Mouse (Mus musculus) 3T3-L1 (cell line): ENCODE measurements around the gene Cacng5.

Source experiments
- DNase-seq: peaks from one replicate; pipeline ENCODE4 v3.0.0-alpha.2; 2015; ENCODE audit warnings: low read depth, low spot score

The Cacng5 gene

GRCm38 (mm10) chr11:107914634-107915226 lies at the start of gene Cacng5:
Gene Cacng5 (minus strand): TSS chr11:107915055.
- DNase-seq, result no peak

- no peak for DNase-seq
Observed at GRCm38 (mm10) chr11:107957566-107958350, 42.9 kb upstream of the Cacng5 start.

GRCm38 (mm10) chr11:107955191-107956062 lies 40.6 kb upstream of the Cacng5 start:
- DNase-seq, result no peak

DNA sequence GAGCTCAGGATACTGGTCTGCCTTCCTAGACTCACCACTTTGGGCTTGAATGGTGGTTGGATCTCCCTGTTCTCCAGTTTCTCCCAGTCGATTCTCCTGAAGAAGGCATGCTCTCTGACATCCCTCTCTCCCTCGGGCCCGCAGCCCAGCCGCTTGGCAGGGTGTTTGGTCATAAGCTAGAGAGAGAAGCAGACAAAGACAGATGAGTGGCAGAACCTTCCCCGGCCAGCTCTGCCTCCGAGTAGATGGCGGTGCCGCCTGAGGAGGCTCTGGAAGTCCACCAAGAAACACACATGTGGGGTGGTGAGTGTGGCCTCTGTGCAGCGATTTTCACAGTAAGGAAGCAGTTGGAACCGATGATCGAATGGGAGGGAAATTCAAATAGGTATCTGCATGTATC lies 36.6 kb upstream of the Cacng5 start:
- no peak for DNase-seq

DNA sequence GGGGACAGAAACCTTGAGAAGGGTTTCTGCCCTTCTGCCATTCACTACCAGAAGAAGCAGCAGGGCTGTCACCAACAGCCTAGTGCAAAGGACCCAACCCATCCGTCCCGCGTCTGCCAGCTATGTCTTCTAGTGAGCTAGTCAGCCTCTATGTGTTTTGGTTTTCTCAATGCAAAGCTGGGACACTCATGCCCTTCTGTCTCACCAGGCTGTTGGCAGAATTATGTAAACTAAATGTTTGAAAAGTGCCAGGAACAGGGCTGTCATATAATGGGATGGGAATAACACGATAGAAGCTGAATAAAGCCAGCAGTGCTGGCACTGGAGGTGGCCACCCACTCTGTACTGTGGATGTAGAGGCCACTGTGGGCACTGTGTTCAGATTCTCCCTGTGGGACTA lies 35.8 kb upstream of the Cacng5 start:
- DNase-seq, result no peak

- no peak for DNase-seq
Observed at GRCm38 (mm10) chr11:107950211-107950610, 35.4 kb upstream of the Cacng5 start.

- no peak for DNase-seq
Observed at GRCm38 (mm10) chr11:107947951-107948350, 33.1 kb upstream of the Cacng5 start.

- no peak for DNase-seq
Observed at GRCm38 (mm10) chr11:107946823-107947222, 32.0 kb upstream of the Cacng5 start.

- DNase-seq, result no peak
Observed at GRCm38 (mm10) chr11:107936929-107937328, 22.1 kb upstream of the Cacng5 start.

- DNase-seq, result no peak
Observed at GRCm38 (mm10) chr11:107931721-107932120, 16.9 kb upstream of the Cacng5 start.

DNA sequence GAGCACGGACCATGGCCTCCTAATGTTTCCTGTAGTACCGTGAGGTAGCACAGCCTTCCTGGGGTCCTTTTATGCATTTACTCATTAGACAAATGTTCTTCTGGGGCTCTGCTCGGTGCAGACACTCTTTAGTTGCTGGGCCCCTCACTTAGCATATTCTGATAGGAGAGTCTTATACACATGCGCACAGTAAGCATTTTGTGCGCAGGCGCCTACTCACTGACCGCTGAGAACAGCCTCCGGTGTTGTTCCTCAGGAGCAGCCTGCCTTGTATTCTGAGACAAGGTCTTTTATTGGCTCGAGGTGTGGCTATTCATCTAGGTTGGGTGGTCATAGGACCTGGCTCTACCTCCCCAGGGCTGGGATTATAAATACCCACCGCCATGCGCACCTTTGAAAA lies 16.4 kb upstream of the Cacng5 start:
- no peak for DNase-seq

- DNase-seq, result no peak
Observed at GRCm38 (mm10) chr11:107929712-107930111, 14.9 kb upstream of the Cacng5 start.

GRCm38 (mm10) chr11:107919852-107920508 lies 5.1 kb upstream of the Cacng5 start:
- peak; percentile 26 for DNase-seq

- no peak for DNase-seq
Observed at GRCm38 (mm10) chr11:107917721-107918235, 2.9 kb upstream of the Cacng5 start.

DNA sequence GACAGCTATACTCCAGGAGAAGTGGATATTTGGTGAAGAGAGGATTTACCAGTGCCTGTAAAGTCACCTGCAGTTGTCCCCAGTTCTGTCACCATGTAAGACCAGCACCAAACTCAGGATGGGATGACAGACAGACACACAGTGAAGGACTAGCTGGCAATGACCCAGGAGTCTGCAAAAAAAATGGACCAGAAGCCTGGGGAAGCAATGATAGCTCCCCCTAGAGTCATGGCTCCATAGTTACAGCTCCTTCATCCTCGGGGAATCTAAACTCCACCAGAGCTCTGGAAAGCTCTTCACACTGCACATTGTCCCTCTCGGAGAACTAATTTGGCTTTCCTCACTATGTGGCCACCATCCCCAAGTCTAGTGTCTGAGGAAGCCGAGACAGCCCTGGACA lies 1.5 kb downstream of the Cacng5 start:
- DNase-seq, result peak; percentile 5

GRCm38 (mm10) chr11:107905364-107905763 lies 9.5 kb downstream of the Cacng5 start:
- DNase-seq, result no peak

DNA sequence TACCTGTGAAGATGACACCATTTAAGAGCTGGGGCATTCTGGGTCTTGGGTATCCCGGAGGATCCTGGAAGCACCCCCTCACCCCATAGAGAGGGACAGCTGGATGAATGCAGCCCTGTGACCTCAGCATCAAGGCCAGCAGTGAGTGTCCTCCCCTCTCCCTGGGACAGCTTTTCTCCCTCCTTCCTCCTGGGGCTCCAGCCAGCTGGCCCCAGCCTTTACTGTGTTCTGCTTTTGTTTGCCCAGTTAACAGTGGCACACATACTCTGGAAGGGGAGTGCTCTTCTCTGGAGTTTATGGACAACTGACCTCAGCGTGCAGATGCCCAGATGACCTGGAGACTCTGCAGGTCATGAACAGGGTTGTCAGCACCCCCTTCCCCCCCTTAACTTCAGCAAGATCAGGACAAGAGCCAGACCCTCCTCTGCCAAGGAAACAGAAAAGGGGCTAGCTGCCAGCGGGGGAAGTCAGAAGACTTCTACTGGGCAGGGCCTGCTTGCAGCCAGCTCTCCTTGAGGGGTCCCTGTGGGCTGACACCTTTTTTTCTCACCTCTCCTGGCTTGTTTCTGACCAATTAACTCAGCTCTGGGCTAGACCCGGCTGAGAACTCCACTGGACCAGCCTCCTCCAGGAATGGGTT lies 10.8 kb downstream of the Cacng5 start:
- DNase-seq, result no peak

- no peak for DNase-seq
Observed at GRCm38 (mm10) chr11:107900470-107900869, 14.4 kb downstream of the Cacng5 start.

DNA sequence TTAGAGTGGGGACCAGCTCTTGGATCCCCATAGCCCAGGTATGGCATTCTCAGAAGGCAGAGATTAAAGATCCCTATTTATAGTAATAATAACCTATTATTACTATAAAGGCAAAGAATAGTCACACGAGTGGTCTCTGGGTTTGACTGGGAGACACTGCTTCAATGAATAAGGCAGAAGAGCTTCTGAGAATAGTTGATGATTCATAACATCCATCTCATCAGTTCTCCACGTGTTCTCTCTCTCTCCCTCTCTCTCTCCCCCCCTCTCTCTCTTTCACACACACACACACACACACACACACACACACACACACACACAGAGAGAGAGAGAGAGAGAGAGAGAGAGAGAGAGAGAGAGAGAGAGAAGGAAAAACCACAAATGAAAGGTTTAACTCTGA lies 16.2 kb downstream of the Cacng5 start:
- no peak for DNase-seq

DNA sequence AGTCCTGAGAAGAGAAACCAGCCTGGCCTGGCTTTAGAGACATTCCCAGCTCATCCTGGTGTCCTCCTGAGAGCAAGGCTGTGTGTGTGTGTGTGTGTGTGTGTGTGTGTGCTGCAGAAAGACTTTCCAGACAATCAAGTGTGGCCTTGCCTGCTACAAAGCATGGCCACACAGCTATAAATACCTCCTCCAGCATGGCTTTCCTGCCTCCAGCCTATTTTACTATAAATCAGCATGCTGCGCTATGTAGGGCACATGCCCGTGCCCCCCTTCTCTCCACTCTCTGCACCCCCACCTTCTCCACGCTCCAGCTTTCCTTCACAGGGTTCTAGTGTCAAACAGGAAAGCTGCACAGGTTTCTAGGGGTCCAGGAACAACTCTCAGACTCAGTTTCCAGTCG lies 19.2 kb downstream of the Cacng5 start:
- no peak for DNase-seq

DNA sequence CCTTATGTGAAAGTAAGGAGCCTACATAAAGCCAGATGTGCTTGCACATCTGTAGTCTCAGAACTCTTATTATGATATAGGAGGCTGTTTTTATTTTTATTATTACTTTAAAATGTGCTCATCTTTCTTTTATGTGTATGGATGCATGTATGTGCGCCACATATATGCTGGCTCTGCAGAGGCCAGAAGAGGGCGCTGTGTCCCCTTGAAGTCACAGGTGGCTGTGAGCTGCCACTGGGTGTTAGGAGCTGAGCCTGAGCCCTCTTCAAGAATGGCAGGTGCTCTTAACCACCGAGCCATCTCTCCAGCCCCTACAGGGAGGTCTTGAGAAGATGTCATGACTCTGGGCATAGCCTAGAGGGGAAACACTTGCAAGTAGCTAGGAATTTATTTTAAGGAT lies 23.5 kb downstream of the Cacng5 start:
- no peak for DNase-seq
